Mouse (Mus musculus): Measurements from ENCODE around the gene Uqcc2. TPM values are rescaled to one million over a fixed set of nuclear protein-coding genes. Genes with fewer than 3 reads are reported as not detected.

The Uqcc2 gene
- total RNA-seq, 2 experiments from 2014 or later: 270 to 283 TPM

GRCm38 (mm10) chr17:27158439-27158838 is 24.7 kb upstream of the Uqcc2 start:
- DNase-seq: peak in 1 of 2 experiments; percentile 45
- intact Hi-C loops (cut with DNase I): no loop called here

GRCm38 (mm10) chr17:27155752-27156151 is 22.0 kb upstream of the Uqcc2 start:
- no peak for DNase-seq
- intact Hi-C loops (cut with DNase I): no loop called here

DNA sequence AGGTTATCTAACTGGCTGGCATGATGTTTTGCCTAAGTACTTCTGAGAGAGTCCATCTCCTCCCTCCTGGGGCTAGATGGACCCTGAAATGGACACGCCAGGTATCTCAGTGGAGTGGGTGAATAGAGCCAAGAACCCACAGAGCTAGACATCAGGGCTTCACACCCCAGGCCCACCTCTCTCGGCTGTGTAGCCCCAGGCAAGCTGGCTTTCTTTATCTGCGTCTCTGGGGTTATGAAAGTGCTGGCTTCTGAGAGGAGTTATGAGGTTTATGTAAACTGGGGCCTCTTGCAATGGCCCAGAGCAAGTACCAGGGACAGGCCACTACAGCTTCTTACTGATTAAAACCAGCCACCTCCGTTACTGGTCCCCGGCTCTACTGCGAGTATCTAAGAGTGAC is 21.2 kb upstream of the Uqcc2 start:
- intact Hi-C loops (cut with DNase I): no loop called here
- DNase-seq: no peak

DNA sequence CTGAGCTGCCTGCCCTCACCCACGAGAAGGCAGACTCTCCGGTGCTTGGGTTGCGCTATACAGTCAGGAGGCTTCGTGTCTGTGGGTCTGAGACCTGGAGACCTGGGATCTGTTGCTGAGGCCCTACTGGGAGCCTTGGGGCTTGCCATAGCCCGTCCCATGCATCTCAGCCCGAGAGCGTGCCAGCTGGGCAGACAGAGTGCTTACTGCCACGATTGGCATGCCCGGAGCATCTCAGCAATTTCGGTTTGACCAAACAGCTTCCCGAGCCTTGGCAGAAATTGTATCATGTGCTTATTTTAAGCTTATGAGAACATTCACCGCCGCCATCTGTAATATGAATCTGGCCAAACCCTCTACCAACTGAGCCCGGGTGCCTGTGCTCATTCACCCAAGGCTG is 20.5 kb upstream of the Uqcc2 start:
- peak; percentile 58 to 72 for DNase-seq
- intact Hi-C loops (cut with DNase I): no loop called here

DNA sequence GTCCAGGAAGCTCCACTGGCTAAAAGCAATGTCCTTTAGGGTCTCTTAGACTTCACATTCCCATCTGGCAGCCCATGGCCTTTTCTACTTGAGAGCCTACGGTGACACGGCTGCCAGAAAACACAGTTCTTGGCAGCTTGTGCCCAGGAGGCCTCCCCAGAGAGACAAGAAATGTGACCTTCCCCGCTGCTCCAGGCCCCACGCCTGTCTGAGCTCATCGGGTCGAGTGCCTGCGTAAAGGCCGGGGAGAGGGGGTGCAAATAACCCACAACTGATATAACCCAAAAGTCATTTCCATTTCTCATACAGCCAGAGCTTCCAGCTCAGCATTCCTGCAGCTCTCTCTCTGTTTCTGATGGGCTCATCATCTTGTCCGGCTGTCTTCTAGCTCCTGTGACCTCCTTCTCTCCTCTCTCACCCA is 20.1 kb upstream of the Uqcc2 start:
- DNase-seq: peak; percentile 64 to 74
- intact Hi-C loops (cut with DNase I): no loop called here

DNA sequence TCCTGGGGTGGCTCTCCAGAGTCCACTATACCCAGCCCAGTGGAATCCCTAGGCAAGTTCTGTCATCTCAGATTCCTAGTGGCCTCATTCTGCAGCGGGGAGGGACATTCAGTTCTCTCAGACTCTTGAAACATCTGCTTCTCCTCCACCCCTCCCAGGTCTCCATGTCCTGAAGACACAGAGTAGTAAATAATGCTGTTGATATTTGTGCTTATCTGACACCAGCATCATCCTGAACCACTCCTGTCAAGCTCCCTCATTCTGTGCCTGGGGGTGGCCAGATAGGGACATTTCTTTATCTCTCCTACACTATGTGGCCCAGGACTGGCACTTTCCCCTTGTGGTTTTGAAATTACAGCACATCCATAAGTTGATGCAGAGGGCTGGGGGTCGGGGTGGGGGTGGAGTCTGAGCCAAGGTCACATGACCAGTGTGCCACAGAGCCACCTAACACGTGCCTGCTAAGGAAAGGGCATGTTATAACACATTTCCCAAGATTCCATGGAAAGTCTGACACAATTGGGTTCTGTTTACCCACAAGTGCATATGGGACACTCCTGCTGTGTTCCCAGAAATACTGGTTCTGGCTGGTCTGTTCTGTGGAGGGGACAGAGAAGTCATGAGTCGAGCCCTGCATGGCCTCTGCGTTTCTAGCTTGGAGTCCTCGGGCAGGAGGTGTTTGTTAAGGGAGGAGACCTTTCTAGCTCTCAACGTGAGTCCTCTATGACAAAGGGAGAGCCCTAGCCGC is 19.4 kb upstream of the Uqcc2 start:
- DNase-seq: no peak
- intact Hi-C loops (cut with DNase I): no loop called here

- DNase-seq: peak in 1 of 2 experiments; percentile 57
- intact Hi-C loops (cut with DNase I): no loop called here
Measured at GRCm38 (mm10) chr17:27151411-27151810, 17.7 kb upstream of the Uqcc2 start.

- intact Hi-C loops (cut with DNase I): no loop called here
Measured at GRCm38 (mm10) chr17:27150871-27151270, 17.2 kb upstream of the Uqcc2 start.

DNA sequence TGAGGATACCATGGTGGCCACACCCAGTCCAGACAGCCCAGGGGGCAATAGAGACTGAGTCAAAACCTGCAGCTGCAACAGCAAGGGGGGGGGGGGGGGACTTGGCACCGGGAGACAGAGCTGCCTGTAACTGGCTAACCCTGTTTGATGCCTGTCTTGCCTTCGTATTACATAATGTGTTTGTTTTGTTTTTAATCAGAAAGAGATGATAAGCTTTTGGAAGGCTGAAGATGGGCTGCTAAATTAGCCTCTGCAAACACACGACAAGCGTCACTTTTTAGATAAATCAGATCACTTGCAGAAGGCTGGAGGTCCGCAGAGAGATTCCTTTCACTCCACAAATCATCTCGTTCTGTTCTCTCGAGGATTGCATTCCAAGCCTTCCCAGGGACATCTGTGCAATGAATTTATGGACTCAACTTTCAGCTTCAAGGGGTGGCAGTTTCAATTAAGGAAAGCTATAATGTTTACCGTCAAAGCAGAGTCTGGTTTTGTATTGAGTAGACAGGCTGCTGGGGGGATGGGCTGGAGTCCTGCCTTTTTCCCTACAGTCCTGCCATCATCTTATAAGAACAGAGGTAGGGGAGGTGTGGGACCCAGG is 12.7 kb upstream of the Uqcc2 start:
- intact Hi-C loops (cut with DNase I): no loop called here
- no peak for DNase-seq

More at GRCm38 (mm10) chr17:27150871-27151270, 17.2 kb upstream of the Uqcc2 start:
- DNase-seq: no peak

- no peak for DNase-seq
- intact Hi-C loops (cut with DNase I): no loop called here
Measured at GRCm38 (mm10) chr17:27144152-27144551, 10.4 kb upstream of the Uqcc2 start.

DNA sequence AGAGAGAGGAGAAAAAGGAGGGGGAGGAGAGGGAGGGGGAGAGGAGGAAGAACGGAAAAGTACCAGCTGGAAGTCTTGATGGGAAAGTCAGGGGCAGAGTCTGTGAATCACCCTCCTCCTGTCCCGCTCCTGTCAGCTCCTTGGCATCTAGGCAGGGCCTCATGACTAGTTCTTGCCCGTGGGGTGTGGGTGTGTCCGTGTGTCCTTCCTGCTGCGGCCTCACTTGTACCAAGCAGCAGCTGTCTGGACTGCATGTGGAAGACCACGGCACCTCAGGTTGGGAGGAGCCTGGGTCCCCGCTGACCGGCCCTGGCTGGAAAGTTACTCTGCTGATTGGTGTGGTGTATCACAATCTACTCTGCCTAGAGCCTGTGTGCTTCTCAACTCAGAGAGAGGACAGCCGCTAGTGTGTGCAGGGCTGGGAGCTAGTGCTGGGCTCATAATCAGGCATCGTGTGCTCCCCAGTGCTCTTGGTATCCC is 8.3 kb upstream of the Uqcc2 start:
- DNase-seq: peak in 1 of 2 experiments; percentile 42
- intact Hi-C loops (cut with DNase I): no loop called here

- no peak for DNase-seq
- intact Hi-C loops (cut with DNase I): no loop called here
Measured at GRCm38 (mm10) chr17:27140262-27140661, 6.5 kb upstream of the Uqcc2 start.

DNA sequence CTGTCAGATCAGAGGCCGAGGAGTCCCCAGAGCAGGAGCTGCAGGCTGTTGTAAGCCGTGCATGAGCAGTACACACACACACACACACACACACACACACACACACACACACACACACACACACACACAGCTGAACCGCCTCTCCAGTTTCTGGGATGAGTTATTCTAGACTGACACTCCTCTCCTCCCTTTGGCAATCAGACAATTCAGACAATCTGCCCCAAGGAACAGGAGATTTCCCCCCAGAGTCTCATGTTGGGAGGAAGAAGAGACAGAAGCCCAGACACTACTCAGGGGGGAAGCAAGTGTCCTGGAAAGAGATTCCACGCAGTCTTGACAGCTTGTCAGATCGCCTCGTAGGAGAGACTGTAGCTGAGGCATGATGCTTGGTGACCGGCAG is 5.6 kb upstream of the Uqcc2 start:
- intact Hi-C loops (cut with DNase I): loop anchor here (10.0 kb wide), 1 partner anchor 375 kb away; no protein-coding TSS in a partner anchor
- DNase-seq: no peak

DNA sequence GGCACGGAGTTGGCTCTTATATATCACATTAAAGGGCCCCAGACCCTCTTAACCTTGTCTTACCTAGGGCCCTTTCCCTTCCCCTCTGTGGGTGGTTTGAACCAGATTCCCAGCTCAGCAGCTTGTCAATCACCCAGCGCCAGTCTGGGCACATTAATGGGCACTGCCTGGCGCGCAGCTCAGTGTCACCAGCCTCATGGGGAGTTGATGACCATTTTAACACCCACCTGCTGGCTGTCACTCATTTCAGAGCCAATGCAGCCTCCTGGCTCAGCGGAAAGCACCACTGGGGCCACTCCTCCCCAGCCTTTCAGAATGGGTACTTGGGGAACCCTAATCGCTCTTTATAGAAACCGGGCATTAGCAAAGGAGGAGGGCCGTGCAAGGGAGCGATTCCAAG is 4.7 kb upstream of the Uqcc2 start:
- no peak for DNase-seq

DNA sequence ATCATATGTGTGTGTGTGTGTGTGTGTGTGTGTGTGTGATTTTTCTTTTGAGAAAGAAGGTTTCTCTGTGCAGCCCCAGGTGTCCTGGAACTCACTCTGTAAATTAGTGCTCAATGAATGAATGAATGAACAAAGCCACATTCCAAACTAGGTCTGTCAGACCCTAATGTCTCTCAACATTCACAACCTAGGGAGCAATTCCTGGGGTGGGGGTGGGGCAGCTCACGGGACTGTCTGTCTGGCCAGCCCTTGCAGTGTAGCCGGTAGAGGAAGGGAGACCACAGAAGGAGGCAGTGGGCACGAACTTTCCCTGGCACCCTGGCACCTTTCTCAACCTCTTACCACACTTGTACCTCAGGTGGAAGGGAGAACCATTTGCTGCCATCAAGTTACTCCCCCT is 999 bp upstream of the Uqcc2 start:
- intact Hi-C loops (cut with DNase I): loop anchor here (10.0 kb wide), 1 partner anchor 380 kb away; no protein-coding TSS in a partner anchor
- DNase-seq: no peak

More for the DNA sequence above, 4.7 kb upstream of the Uqcc2 start:
- intact Hi-C loops (cut with DNase I): loop anchor here (10.0 kb wide), 1 partner anchor 376 kb away; no protein-coding TSS in a partner anchor

- DNase-seq: no peak
Measured at GRCm38 (mm10) chr17:27134187-27134586, 471 bp upstream of the Uqcc2 start.

GRCm38 (mm10) chr17:27132238-27132637 is 1.5 kb downstream of the Uqcc2 start:
- intact Hi-C loops (cut with DNase I): loop anchor here (10.0 kb wide), 1 partner anchor 383 kb away; no protein-coding TSS in a partner anchor
- no peak for DNase-seq

More at GRCm38 (mm10) chr17:27134187-27134586, 471 bp upstream of the Uqcc2 start:
- intact Hi-C loops (cut with DNase I): loop anchor here (10.0 kb wide), 1 partner anchor 381 kb away; no protein-coding TSS in a partner anchor

DNA sequence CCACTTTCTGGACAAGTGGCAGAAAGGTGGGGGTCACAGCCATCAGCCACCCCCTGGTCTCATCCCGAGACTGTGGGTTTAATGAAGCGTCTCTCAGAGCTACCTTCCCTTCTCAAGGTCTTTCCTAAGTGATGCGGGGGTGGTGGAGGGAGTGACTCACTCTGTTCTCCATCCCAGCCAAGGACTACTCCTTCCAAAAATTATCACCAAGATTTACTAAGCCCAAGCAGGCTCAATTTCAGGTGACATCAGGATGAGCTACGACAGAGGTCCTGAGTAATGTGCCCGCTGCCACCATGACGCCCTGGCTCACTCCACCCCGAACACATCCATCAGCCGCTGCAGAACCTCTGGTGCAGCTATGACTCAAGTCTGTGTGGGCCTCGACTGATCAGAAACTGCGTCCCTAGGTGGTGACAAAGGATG is 2.5 kb downstream of the Uqcc2 start:
- no peak for DNase-seq
- intact Hi-C loops (cut with DNase I): loop anchor here (10.0 kb wide), 1 partner anchor 384 kb away; no protein-coding TSS in a partner anchor

GRCm38 (mm10) chr17:27130246-27130645 is 3.5 kb downstream of the Uqcc2 start:
- intact Hi-C loops (cut with DNase I): loop anchor here (10.0 kb wide), 1 partner anchor 385 kb away; no protein-coding TSS in a partner anchor
- DNase-seq: no peak

- DNase-seq: no peak
Measured at GRCm38 (mm10) chr17:27129819-27130218, 3.9 kb downstream of the Uqcc2 start.

DNA sequence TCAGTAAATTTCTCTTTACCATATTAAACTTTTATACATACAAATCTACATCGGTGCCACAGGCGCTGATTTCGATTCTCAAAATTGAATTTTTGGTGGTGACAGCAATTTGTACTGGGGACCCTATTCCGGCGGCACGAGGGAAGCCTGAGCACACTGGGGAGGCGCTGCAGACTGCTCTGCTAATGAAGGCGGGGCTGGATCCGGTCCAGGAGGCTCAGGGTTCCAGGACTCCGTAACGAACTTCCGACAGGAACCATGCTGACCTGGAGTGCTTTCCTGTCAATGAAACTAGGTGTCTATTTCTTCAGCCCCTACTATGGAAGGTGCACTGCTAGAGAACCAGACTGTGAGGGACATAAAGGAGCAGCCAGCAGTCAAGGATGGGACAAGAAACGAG is 4.4 kb downstream of the Uqcc2 start:
- intact Hi-C loops (cut with DNase I): loop anchor here (10.0 kb wide), 1 partner anchor 194 kb away; the partner anchor contains the start of genes Cuta and Phf1
- no peak for DNase-seq

More at GRCm38 (mm10) chr17:27129819-27130218, 3.9 kb downstream of the Uqcc2 start:
- intact Hi-C loops (cut with DNase I): loop anchor here (10.0 kb wide), 2 partner anchors 195 to 385 kb away; partner anchors contain the start of genes Cuta and Phf1

Measured in heart, postnatal 14 days (tissue).